Mouse (Mus musculus): ENCODE measurements around the gene Perp. TPM values are rescaled to one million over a fixed set of nuclear protein-coding genes. Genes with fewer than 3 reads are reported as not detected.

The Perp gene
- polyA plus RNA-seq, 1 experiment from 2014 or later, result 17.0 TPM

DNA sequence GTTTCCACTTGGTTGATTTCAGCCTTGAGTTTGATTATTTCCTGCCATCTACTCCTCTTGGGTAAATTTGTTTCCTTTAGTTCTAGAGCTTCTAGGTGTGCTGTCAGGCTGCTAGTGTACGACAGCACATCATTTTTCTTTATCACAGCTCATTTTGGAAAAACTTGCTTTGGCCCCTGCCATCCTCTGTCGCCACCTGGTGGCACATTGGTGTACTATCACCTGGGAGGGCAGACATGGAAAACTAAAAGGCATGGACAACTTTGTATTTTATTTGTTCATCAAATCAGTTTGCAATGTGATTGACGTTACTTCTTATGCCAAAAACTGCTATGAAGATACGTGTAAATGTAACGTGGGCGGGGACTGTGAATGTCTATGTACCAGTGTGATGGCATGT, 59.3 kb downstream of the Perp start:
- Histone ChIP-seq H3K9me3 (replicated peaks) (no peaks in the 10 kb centered on the region), H3K36me3 (no peaks in the 10 kb centered on the region), H3K27ac (no peak overlapping the region), H3K9ac (no peak overlapping the region), H3K4me2 (no peak overlapping the region), H3K4me3 (replicated peaks) (no peak overlapping the region), H3K4me1 (no peaks in the 10 kb centered on the region), H3K27me3 (no peaks in the 10 kb centered on the region)
- 24% methylated on average over 6 of the region's 6 CpGs for WGBS
- no peak for ATAC-seq (replicated peaks; ENCODE audit: low FRiP score)

Other genes starting within 250 kb of the Perp start
- 1.2 and 1.4 TPM in 2 replicates for gene Arfgef3, start 101.1 kb upstream of the Perp start, polyA plus RNA-seq (2015; fragmentation: Nextera tagmentation; extraction: Ambion mirVana)
- not detected in 2 replicates for gene Gm4922, start 58.2 kb upstream of the Perp start, polyA plus RNA-seq (2015; fragmentation: Nextera tagmentation; extraction: Ambion mirVana)
- gene Tnfaip3, start 170.6 kb downstream of the Perp start, polyA plus RNA-seq (2015; fragmentation: Nextera tagmentation; extraction: Ambion mirVana), result 2.8 and 2.9 TPM in 2 replicates

Data from kidney, embryonic 15.5 days (tissue).